Mouse (Mus musculus) spleen, adult 2 months (tissue): ENCODE data around the gene Preb.

Source experiments
- CTCF ChIP-seq: fragments of 200-500 bp; IDR thresholded peaks from 2 replicates; pipeline ENCODE4 v1.5.1; 2011; ENCODE audit warnings: mild to moderate bottlenecking, inconsistent platforms; ENCODE audit not compliant: insufficient read depth, insufficient read length, insufficient replicate concordance; ENCODE audit errors: extremely low read depth
- POLR2A ChIP-seq: fragments of 200-500 bp; IDR thresholded peaks from 2 replicates; pipeline ENCODE4 v1.6.1; 2011; ENCODE audit warnings: low read depth, low read length, inconsistent platforms

DNA sequence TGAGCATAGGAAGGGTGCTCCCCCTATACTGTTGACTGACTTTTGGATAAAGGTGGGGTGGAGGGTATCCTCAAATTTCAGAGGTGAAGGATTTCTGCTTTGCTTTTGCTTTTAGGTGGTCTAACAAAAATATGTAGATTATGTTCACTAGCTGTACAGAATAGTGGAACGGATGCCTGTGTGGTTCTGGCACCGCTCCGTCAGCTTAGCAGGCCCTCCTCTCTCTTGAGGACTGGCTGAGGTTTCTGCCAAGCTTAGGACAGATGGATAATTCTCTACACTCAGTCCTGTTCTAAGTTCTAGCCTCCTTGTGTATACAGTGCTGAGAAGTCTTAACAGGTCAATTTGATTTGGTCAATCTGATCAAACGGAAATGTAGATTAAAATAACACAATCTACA is 9.7 kb downstream of the Preb start:
- TF ChIP-seq CTCF (no peak), POLR2A (no peak)
